Mouse (Mus musculus): ENCODE data around the gene Zc3h10.

DNA sequence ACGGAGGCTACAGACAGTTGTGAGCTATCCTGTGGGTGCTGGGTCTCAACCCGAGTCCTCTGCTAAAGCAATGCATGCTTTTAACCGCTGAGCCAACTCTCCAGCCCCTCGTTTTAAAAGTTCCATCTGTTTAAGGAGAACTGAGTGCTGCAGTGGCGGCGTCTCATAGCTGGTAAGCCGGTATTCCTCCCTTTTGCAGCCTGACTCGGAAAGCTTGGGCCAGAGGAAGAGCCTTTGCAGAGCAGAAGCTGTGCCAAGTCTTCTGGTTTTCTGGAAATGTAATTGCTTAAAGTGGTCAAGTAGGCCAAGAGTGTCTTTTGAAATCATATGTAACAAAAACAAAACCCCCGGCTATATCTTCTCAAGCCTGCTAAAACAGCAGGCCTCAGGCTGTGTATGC, 39.3 kb downstream of the Zc3h10 start:
- no peak for TF ChIP-seq POLR2A (IDR thresholded peaks at IDR 0.05; ENCODE audit: low read depth, low read length)
- TF ChIP-seq CTCF (IDR thresholded peaks at IDR 0.05; ENCODE audit: borderline replicate concordance, insufficient read depth, low read length), result no peak

All from embryonic fibroblast, embryonic 13.5 days (primary cell).